Mouse (Mus musculus): Measurements from ENCODE around the gene Ppp1r1a. TPM values are rescaled to one million over a fixed set of nuclear protein-coding genes. Genes with fewer than 3 reads are reported as not detected.

Gene Ppp1r1a
- polyA plus RNA-seq, 1 experiment from 2014 or later: 1.0 TPM

- WGBS (ENCODE audit: insufficient replicate concordance): 30% methylated on average over 4 of the region's 4 CpGs
- ATAC-seq (ENCODE audit: low read depth): no peak
- H3K36me3 ChIP-seq (ENCODE audit: control insufficient read depth, insufficient read depth): no peaks in the 10 kb centered on the region
These were observed 18.1 kb downstream of the Ppp1r1a start for GRCm38 (mm10) chr15:103519386-103520378.

GRCm38 (mm10) chr15:103518600-103519385 lies 19.0 kb downstream of the Ppp1r1a start:
- Histone ChIP-seq H3K9ac (ENCODE audit: low read depth, low read length) (no peak overlapping the region), H3K9me3 (replicated peaks; ENCODE audit: control insufficient read depth, low read length) (no peaks in the 10 kb centered on the region), H3K4me2 (ENCODE audit: low read depth, low read length) (no peak overlapping the region), H3K4me1 (ENCODE audit: control insufficient read depth, low read depth, low read length) (no peaks in the 10 kb centered on the region), H3K4me3 (ENCODE audit: low read depth, low read length) (no peak overlapping the region), H3K27ac (ENCODE audit: low read length) (no peak overlapping the region), H3K27me3 (ENCODE audit: control insufficient read depth, insufficient read depth, low read depth, low read length) (no peaks in the 10 kb centered on the region; the same call in 1 of the 2 replicates), H3K36me3 (ENCODE audit: control insufficient read depth, insufficient read depth) (no peaks in the 10 kb centered on the region)
- 36% methylated on average over 4 of the region's 5 CpGs for WGBS (ENCODE audit: insufficient replicate concordance)
- no peak for ATAC-seq (ENCODE audit: low read depth)

More at GRCm38 (mm10) chr15:103519386-103520378, 18.1 kb downstream of the Ppp1r1a start:
- Histone ChIP-seq H3K4me1 (ENCODE audit: control insufficient read depth, low read depth, low read length) (no peaks in the 10 kb centered on the region), H3K4me3 (ENCODE audit: low read depth, low read length) (no peak overlapping the region), H3K9ac (ENCODE audit: low read depth, low read length) (no peak overlapping the region), H3K4me2 (ENCODE audit: low read depth, low read length) (no peak overlapping the region), H3K27ac (ENCODE audit: low read length) (no peak overlapping the region), H3K9me3 (replicated peaks; ENCODE audit: control insufficient read depth, low read length) (no peaks in the 10 kb centered on the region), H3K27me3 (ENCODE audit: control insufficient read depth, insufficient read depth, low read depth, low read length) (no peaks in the 10 kb centered on the region)

GRCm38 (mm10) chr15:103514914-103515313 lies 22.9 kb downstream of the Ppp1r1a start:
- Histone ChIP-seq H3K27me3 (ENCODE audit: control insufficient read depth, insufficient read depth, low read depth, low read length) (no peaks in the 10 kb centered on the region; the same call in 1 of the 2 replicates), H3K36me3 (ENCODE audit: control insufficient read depth, insufficient read depth) (no peaks in the 10 kb centered on the region), H3K9ac (ENCODE audit: low read depth, low read length) (no peak overlapping the region), H3K4me3 (ENCODE audit: low read depth, low read length) (no peak overlapping the region), H3K9me3 (replicated peaks; ENCODE audit: control insufficient read depth, low read length) (no peaks in the 10 kb centered on the region), H3K4me1 (ENCODE audit: control insufficient read depth, low read depth, low read length) (no peaks in the 10 kb centered on the region), H3K4me2 (ENCODE audit: low read depth, low read length) (no peak overlapping the region), H3K27ac (ENCODE audit: low read length) (no peak overlapping the region)
- ATAC-seq (ENCODE audit: low read depth): no peak
- 44% methylated on average over 3 of the region's 3 CpGs for WGBS (ENCODE audit: insufficient replicate concordance)

- Histone ChIP-seq H3K4me1 (ENCODE audit: control insufficient read depth, low read depth, low read length) (no peaks in the 10 kb centered on the region), H3K9ac (ENCODE audit: low read depth, low read length) (no peak overlapping the region), H3K4me2 (ENCODE audit: low read depth, low read length) (peak overlapping the region; percentile 22; the same call in 1 of the 2 replicates), H3K4me3 (ENCODE audit: low read depth, low read length) (no peak overlapping the region), H3K27ac (ENCODE audit: low read length) (no peak overlapping the region), H3K27me3 (ENCODE audit: control insufficient read depth, insufficient read depth, low read depth, low read length) (no peaks in the 10 kb centered on the region; the same call in 1 of the 2 replicates), H3K9me3 (replicated peaks; ENCODE audit: control insufficient read depth, low read length) (no peaks in the 10 kb centered on the region), H3K36me3 (ENCODE audit: control insufficient read depth, insufficient read depth) (no peaks in the 10 kb centered on the region)
- WGBS (ENCODE audit: insufficient replicate concordance): 6% methylated on average over 10 of the region's 10 CpGs
- peak; percentile 61 for ATAC-seq (ENCODE audit: low read depth)
These were observed 23.7 kb downstream of the Ppp1r1a start for GRCm38 (mm10) chr15:103514119-103514518.

GRCm38 (mm10) chr15:103513621-103514031 lies 24.2 kb downstream of the Ppp1r1a start:
- ATAC-seq (ENCODE audit: low read depth): no peak
- H3K36me3 ChIP-seq (ENCODE audit: control insufficient read depth, insufficient read depth): no peaks in the 10 kb centered on the region
- H3K9ac ChIP-seq (ENCODE audit: low read depth, low read length): no peak overlapping the region
- H3K4me3 ChIP-seq (ENCODE audit: low read depth, low read length): no peak overlapping the region
- H3K4me2 ChIP-seq (ENCODE audit: low read depth, low read length): no peak overlapping the region
- no peaks in the 10 kb centered on the region; the same call in 1 of the 2 replicates for H3K27me3 ChIP-seq (ENCODE audit: control insufficient read depth, insufficient read depth, low read depth, low read length)
- H3K27ac ChIP-seq (ENCODE audit: low read length): no peak overlapping the region
- WGBS (ENCODE audit: insufficient replicate concordance): 18% methylated on average over 7 of the region's 7 CpGs
- H3K4me1 ChIP-seq (ENCODE audit: control insufficient read depth, low read depth, low read length): no peaks in the 10 kb centered on the region
- no peaks in the 10 kb centered on the region for H3K9me3 ChIP-seq (replicated peaks; ENCODE audit: control insufficient read depth, low read length)

GRCm38 (mm10) chr15:103511652-103512051 lies 26.2 kb downstream of the Ppp1r1a start:
- Histone ChIP-seq H3K9ac (ENCODE audit: low read depth, low read length) (no peak overlapping the region), H3K36me3 (ENCODE audit: control insufficient read depth, insufficient read depth) (no peaks in the 10 kb centered on the region), H3K4me3 (ENCODE audit: low read depth, low read length) (no peak overlapping the region), H3K27ac (ENCODE audit: low read length) (no peak overlapping the region), H3K4me2 (ENCODE audit: low read depth, low read length) (no peak overlapping the region), H3K27me3 (ENCODE audit: control insufficient read depth, insufficient read depth, low read depth, low read length) (no peaks in the 10 kb centered on the region; the same call in 1 of the 2 replicates), H3K9me3 (replicated peaks; ENCODE audit: control insufficient read depth, low read length) (no peaks in the 10 kb centered on the region), H3K4me1 (ENCODE audit: control insufficient read depth, low read depth, low read length) (no peaks in the 10 kb centered on the region)
- ATAC-seq (ENCODE audit: low read depth): no peak
- WGBS (ENCODE audit: insufficient replicate concordance): 24% methylated on average over 1 of the region's 1 CpGs

- WGBS (ENCODE audit: insufficient replicate concordance): 42% methylated on average over 3 of the region's 3 CpGs
- no peaks in the 10 kb centered on the region for H3K36me3 ChIP-seq (ENCODE audit: control insufficient read depth, insufficient read depth)
- no peaks in the 10 kb centered on the region for H3K4me1 ChIP-seq (ENCODE audit: control insufficient read depth, low read depth, low read length)
- no peaks in the 10 kb centered on the region; the same call in 1 of the 2 replicates for H3K27me3 ChIP-seq (ENCODE audit: control insufficient read depth, insufficient read depth, low read depth, low read length)
- H3K9me3 ChIP-seq (replicated peaks; ENCODE audit: control insufficient read depth, low read length): no peaks in the 10 kb centered on the region
- no peak overlapping the region for H3K27ac ChIP-seq (ENCODE audit: low read length)
- H3K4me2 ChIP-seq (ENCODE audit: low read depth, low read length): no peak overlapping the region
- no peak overlapping the region for H3K9ac ChIP-seq (ENCODE audit: low read depth, low read length)
- ATAC-seq (ENCODE audit: low read depth): no peak
- no peak overlapping the region for H3K4me3 ChIP-seq (ENCODE audit: low read depth, low read length)
These were observed 28.5 kb downstream of the Ppp1r1a start for GRCm38 (mm10) chr15:103509317-103509716.

- H3K36me3 ChIP-seq (ENCODE audit: control insufficient read depth, insufficient read depth): no peaks in the 10 kb centered on the region
- no peak overlapping the region for H3K4me2 ChIP-seq (ENCODE audit: low read depth, low read length)
- no peak overlapping the region for H3K4me3 ChIP-seq (ENCODE audit: low read depth, low read length)
- H3K27me3 ChIP-seq (ENCODE audit: control insufficient read depth, insufficient read depth, low read depth, low read length): peaks cover 19% of the 10 kb centered on the region
- no peaks in the 10 kb centered on the region for H3K9me3 ChIP-seq (replicated peaks; ENCODE audit: control insufficient read depth, low read length)
- peaks cover 3% of the 10 kb centered on the region; the same call in 1 of the 2 replicates for H3K4me1 ChIP-seq (ENCODE audit: control insufficient read depth, low read depth, low read length)
- ATAC-seq (ENCODE audit: low read depth): no peak
- no peak overlapping the region for H3K9ac ChIP-seq (ENCODE audit: low read depth, low read length)
- 51% methylated on average over 12 of the region's 12 CpGs for WGBS (ENCODE audit: insufficient replicate concordance)
- H3K27ac ChIP-seq (ENCODE audit: low read length): no peak overlapping the region
These were observed 34.1 kb downstream of the Ppp1r1a start for GRCm38 (mm10) chr15:103503660-103504059.
